In genomic region chr7:115170439-115170838, GRCm38 (mm10) we compare ENCODE assay signal across 9 mouse cellular contexts.
DNase-seq lines count a peak whose midpoint lies in the region; ATAC-seq and TF ChIP-seq lines count a peak whose summit lies in the region.
"Had no signal": no experiment of that assay in that cellular context is flagged by ENCODE, and none has a peak within 500 bp of the region (broad histone marks: within the 10 kb centered on the region; RNA-seq: fewer than 3 reads in every experiment).

No protein-coding gene starts in this region.

- H3K4me1 ChIP-seq in kidney, embryonic 14.5 days (ENCODE audit: control insufficient read depth, insufficient read depth, low read length) = no peaks in the 10 kb centered on the region
- no peaks in the 10 kb centered on the region for H3K4me1 ChIP-seq in forebrain, postnatal 0 days (ENCODE audit: insufficient read depth)
- no peaks in the 10 kb centered on the region for H3K4me1 ChIP-seq in liver, postnatal 0 days (ENCODE audit: insufficient read depth)

- TF ChIP-seq CTCF in forebrain, postnatal 0 days (IDR thresholded peaks at IDR 0.05; ENCODE audit: low read depth) = no peak
- no peak for TF ChIP-seq CTCF in liver, postnatal 0 days (IDR thresholded peaks at IDR 0.05; ENCODE audit: low read depth)

- H3K4me2 ChIP-seq in kidney, embryonic 14.5 days (replicated peaks; ENCODE audit: low read depth, low read length) = no peak overlapping the region
- peak overlapping the region; percentile 6; the same call in 1 of the 2 replicates for H3K4me2 ChIP-seq in forebrain, postnatal 0 days (ENCODE audit: low read depth)
- no peak overlapping the region for H3K4me2 ChIP-seq in liver, postnatal 0 days (ENCODE audit: low read depth, low read length)

- no peaks in the 10 kb centered on the region for H3K27me3 ChIP-seq in kidney, embryonic 14.5 days (ENCODE audit: control insufficient read depth, insufficient read depth, low read length)
- peaks cover 5% of the 10 kb centered on the region for H3K27me3 ChIP-seq in forebrain, postnatal 0 days (ENCODE audit: insufficient read depth, low read length)
- no peaks in the 10 kb centered on the region for H3K27me3 ChIP-seq in liver, postnatal 0 days (ENCODE audit: insufficient read depth, low read length)

- ATAC-seq in kidney, embryonic 14.5 days (ENCODE audit: low FRiP score, low TSS enrichment) = peak; percentile 68; the same call in 1 of the 2 replicates
- peak; percentile 78 for ATAC-seq in forebrain, postnatal 0 days
- ATAC-seq in liver, postnatal 0 days = no peak

- no peaks in the 10 kb centered on the region for H3K9me3 ChIP-seq in kidney, embryonic 14.5 days (ENCODE audit: control insufficient read depth, low read length)
- H3K9me3 ChIP-seq in forebrain, postnatal 0 days (ENCODE audit: low read length) = no peaks in the 10 kb centered on the region
- H3K9me3 ChIP-seq in liver, postnatal 0 days (ENCODE audit: low read length) = no peaks in the 10 kb centered on the region
- H3K9me3 ChIP-seq: G1E had no signal

- H3K36me3 ChIP-seq in kidney, embryonic 14.5 days (ENCODE audit: control insufficient read depth, insufficient read depth, low read length) = no peaks in the 10 kb centered on the region
- H3K36me3 ChIP-seq in forebrain, postnatal 0 days (ENCODE audit: insufficient read depth) = no peaks in the 10 kb centered on the region
- no peaks in the 10 kb centered on the region for H3K36me3 ChIP-seq in liver, postnatal 0 days (replicated peaks; ENCODE audit: insufficient read depth, low read length)
- H3K36me3 ChIP-seq: G1E had no signal

- 38% methylated on average over 9 of the region's 9 CpGs for WGBS in kidney, embryonic 14.5 days
- 32% methylated on average over 9 of the region's 9 CpGs for WGBS in forebrain, postnatal 0 days
- WGBS in liver, postnatal 0 days (ENCODE audit: insufficient replicate concordance) = 60% methylated on average over 9 of the region's 9 CpGs

- H3K27ac ChIP-seq in kidney, embryonic 14.5 days (ENCODE audit: low read depth, low read length) = no peak overlapping the region
- H3K27ac ChIP-seq in forebrain, postnatal 0 days (ENCODE audit: low read depth, low read length) = no peak overlapping the region
- no peak overlapping the region for H3K27ac ChIP-seq in liver, postnatal 0 days (ENCODE audit: low read depth)

- no peak for DNase-seq in kidney, adult 11 months
- DNase-seq in cerebellum, adult 18-20 months = peak; percentile 13 to 35
- DNase-seq in forebrain, postnatal 0 days = peak; percentile 55
- peak; percentile 5 to 45 for DNase-seq in layer of hippocampus, adult 18-20 months (ENCODE audit: low spot score in 2 of 2)
- DNase-seq in ovary, postnatal 36 days (ENCODE audit: low spot score) = peak; percentile 9
- no peak for DNase-seq in liver, postnatal 0 days
- no peak for DNase-seq in T-cell, adult 2 months (ENCODE audit: low spot score)

- no peak overlapping the region for H3K9ac ChIP-seq in kidney, embryonic 14.5 days (ENCODE audit: low read depth, low read length)
- no peak overlapping the region for H3K9ac ChIP-seq in forebrain, postnatal 0 days
- H3K9ac ChIP-seq in liver, postnatal 0 days (replicated peaks) = no peak overlapping the region

- no peak overlapping the region for H3K4me3 ChIP-seq in kidney, embryonic 14.5 days (ENCODE audit: low read length)
- no peak overlapping the region for H3K4me3 ChIP-seq in forebrain, postnatal 0 days (ENCODE audit: low read depth, low read length)
- no peak overlapping the region for H3K4me3 ChIP-seq in liver, postnatal 0 days (ENCODE audit: low read depth, low read length)

- no peak for TF ChIP-seq EP300 in liver, postnatal 0 days (IDR thresholded peaks at IDR 0.05; ENCODE audit: low read depth)

Comparison
In these comparisons a context has a peak if more than half of its experiments do, and no peak if none do; other contexts are left out.
1. DNase-seq: peak in cerebellum, adult 18-20 months (2 of 2), forebrain, postnatal 0 days (single experiment), layer of hippocampus, adult 18-20 months (2 of 2) and ovary, postnatal 36 days (single experiment); none in kidney, adult 11 months (single experiment), liver, postnatal 0 days (single experiment) and T-cell, adult 2 months (single experiment).